Mouse (Mus musculus) CH12.LX (cell line): Measurements from ENCODE around the gene Apba3. TPM values are rescaled to one million over a fixed set of nuclear protein-coding genes. Genes with fewer than 3 reads are reported as not detected.

Source experiments
- DNase-seq: peaks from one replicate; pipeline ENCODE4 v3.0.0-alpha.2; 2013; ENCODE audit errors: extremely low read depth
- H3K27ac ChIP-seq: 2 replicates; pipeline ENCODE4 v1.5.1; 2012; ENCODE audit warnings: low read depth, mild to moderate bottlenecking, control low read depth, moderate library complexity; ENCODE audit not compliant: insufficient read depth
- H3K27me3 ChIP-seq: replicated peaks from 2 replicates; pipeline ENCODE3; 2012; ENCODE audit warnings: inconsistent platforms
- H3K36me3 ChIP-seq, 2 experiments: replicated peaks in 1 of 2; 2 replicates each; pipeline versions ENCODE3 to v1.6.1; 2012; ENCODE audit warnings: inconsistent platforms in 1 of 2, low read length in 1 of 2, mild to moderate bottlenecking in 1 of 2, mixed read lengths in 1 of 2, moderate library complexity in 1 of 2; ENCODE audit not compliant: control insufficient read depth in 1 of 2, insufficient read depth in 1 of 2
- H3K4me1 ChIP-seq, 2 experiments: 2 replicates each; pipeline ENCODE4 v1.6.1; 2012; ENCODE audit warnings: inconsistent platforms in 1 of 2, moderate library complexity in 1 of 2; ENCODE audit not compliant: insufficient read depth in 2 of 2, control insufficient read depth in 1 of 2
- H3K4me2 ChIP-seq: 2 replicates; pipeline ENCODE4 v1.6.1; 2012; ENCODE audit warnings: low read depth, mild to moderate bottlenecking, control low read depth; ENCODE audit not compliant: poor library complexity, insufficient read depth, severe bottlenecking
- H3K4me3 ChIP-seq, 3 experiments: fragments of 150-350 bp in 1 of 3; sonication (generic) in 1 of 3; replicated peaks in 1 of 3; 2 replicates each; pipeline versions ENCODE3 to v1.5.1; 2011 to 2012; ENCODE audit warnings: low read depth in 2 of 3, low read length in 2 of 3, mild to moderate bottlenecking in 2 of 3, moderate library complexity in 2 of 3, control low read depth in 1 of 3, improper control_type of control experiment in 1 of 3, inconsistent platforms in 1 of 3, mixed read lengths in 1 of 3; ENCODE audit not compliant: poor library complexity in 1 of 3
- H3K79me2 ChIP-seq: replicated peaks from 2 replicates; pipeline ENCODE4 v1.6.1; 2012; ENCODE audit warnings: mild to moderate bottlenecking, moderate library complexity; ENCODE audit not compliant: control insufficient read depth, poor library complexity, insufficient read depth, severe bottlenecking; ENCODE audit errors: extremely low read depth
- H3K9ac ChIP-seq: 2 replicates; pipeline ENCODE4 v1.6.1; 2012; ENCODE audit warnings: low read depth, mild to moderate bottlenecking, control low read depth, moderate library complexity; ENCODE audit not compliant: insufficient read depth
- H3K9me3 ChIP-seq: replicated peaks from 2 replicates; pipeline ENCODE3; 2012; ENCODE audit warnings: low read length, inconsistent platforms, mixed read lengths
- BHLHE40 ChIP-seq: IDR thresholded peaks from 2 replicates; pipeline ENCODE4 v1.6.1; 2011; ENCODE audit warnings: mild to moderate bottlenecking, low read depth, low read length, improper control_type of control experiment
- CTCF ChIP-seq, 2 experiments: IDR thresholded peaks in 1 of 2; conservative IDR thresholded peaks in 1 of 2; 2 replicates each; pipeline ENCODE4 v1.5.1; 2011 to 2012; ENCODE audit warnings: low read depth in 2 of 2, low read length in 2 of 2, improper control_type of control experiment in 1 of 2, inconsistent platforms in 1 of 2, mild to moderate bottlenecking in 1 of 2, moderate library complexity in 1 of 2
- ELF1 ChIP-seq: IDR thresholded peaks from 2 replicates; pipeline ENCODE4 v1.6.1; 2014; ENCODE audit warnings: low read depth, mild to moderate bottlenecking, inconsistent platforms, low read length, improper control_type of control experiment
- GABPA ChIP-seq: IDR thresholded peaks from 2 replicates; pipeline ENCODE4 v1.6.1; 2012; ENCODE audit warnings: low read depth, low read length, improper control_type of control experiment, inconsistent platforms; ENCODE audit not compliant: insufficient replicate concordance
- IRF4 ChIP-seq: IDR thresholded peaks from 2 replicates; pipeline ENCODE4 v1.6.1; 2014; ENCODE audit warnings: low read depth, mild to moderate bottlenecking, inconsistent platforms, low read length, improper control_type of control experiment
- JUN ChIP-seq: IDR thresholded peaks from 2 replicates; pipeline ENCODE4 v1.6.1; 2011; ENCODE audit warnings: low read depth, mild to moderate bottlenecking, low read length, improper control_type of control experiment, moderate library complexity; ENCODE audit not compliant: insufficient read depth
- JUND ChIP-seq: conservative IDR thresholded peaks from 2 replicates; pipeline ENCODE4 v1.6.1; 2011; ENCODE audit warnings: low read depth, low read length, improper control_type of control experiment
- KAT2A ChIP-seq: IDR thresholded peaks from 2 replicates; pipeline ENCODE4 v1.6.1; 2012; ENCODE audit warnings: low read length, improper control_type of control experiment, inconsistent platforms; ENCODE audit not compliant: insufficient replicate concordance
- MAX ChIP-seq: IDR thresholded peaks from 2 replicates; pipeline ENCODE4 v1.6.1; 2011; ENCODE audit warnings: low read length, improper control_type of control experiment
- MEF2A ChIP-seq: IDR thresholded peaks from 2 replicates; pipeline ENCODE4 v1.6.1; 2014; ENCODE audit warnings: low read depth, mild to moderate bottlenecking, inconsistent platforms, low read length, improper control_type of control experiment, borderline replicate concordance
- MXI1 ChIP-seq: IDR thresholded peaks from 2 replicates; pipeline ENCODE4 v1.6.1; 2011; ENCODE audit warnings: mild to moderate bottlenecking, low read depth, low read length, improper control_type of control experiment
- NELFE ChIP-seq: IDR thresholded peaks from 2 replicates; pipeline ENCODE4 v1.6.1; 2011; ENCODE audit warnings: low read depth, low read length, improper control_type of control experiment
- POLR2A ChIP-seq: IDR thresholded peaks from 2 replicates; pipeline ENCODE4 v1.6.1; 2011; ENCODE audit warnings: low read depth, mild to moderate bottlenecking, improper control_type of control experiment, low read length
- POLR2AphosphoS2 ChIP-seq: IDR thresholded peaks from 2 replicates; pipeline ENCODE4 v1.6.1; 2011; ENCODE audit warnings: low read depth, low read length, improper control_type of control experiment
- RAD21 ChIP-seq: IDR thresholded peaks from 2 replicates; pipeline ENCODE4 v1.6.1; 2011; ENCODE audit warnings: low read depth, mild to moderate bottlenecking, low read length, improper control_type of control experiment, moderate library complexity
- SMC3 ChIP-seq: IDR thresholded peaks from 2 replicates; pipeline ENCODE4 v1.6.1; 2011; ENCODE audit warnings: low read depth, low read length, improper control_type of control experiment
- UBTF ChIP-seq: IDR thresholded peaks from 2 replicates; pipeline ENCODE4 v1.6.1; 2012; ENCODE audit warnings: low read depth, mild to moderate bottlenecking, inconsistent platforms, low read length, improper control_type of control experiment, moderate library complexity
- ZNF384 ChIP-seq: IDR thresholded peaks from 2 replicates; pipeline ENCODE4 v1.6.1; 2012; ENCODE audit warnings: low read depth, low read length, improper control_type of control experiment, inconsistent platforms
- dilution Hi-C: fragments of 300-500 bp; cut with MboI; formaldehyde crosslinking; loops from 2 replicates; pipeline ENCODE4 v1.14.3; 2020; ENCODE audit warnings: low sequenced_read_pairs; ENCODE audit not compliant: extremely low pct_unique_long_range_greater_than_20kb, extremely low pct_ligation_motif_present
- in situ Hi-C: fragments of 300-500 bp; cut with MboI; formaldehyde crosslinking; loops from 3 replicates; pipeline ENCODE4 v1.14.3; 2019; ENCODE audit warnings: low sequenced_read_pairs, low pct_ligation_motif_present, low pct_unique_long_range_greater_than_20kb, mixed read lengths
- polyA plus RNA-seq: library from polyadenylated mRNA; unstranded; fragments of >175 nt; gene quantifications from 2 replicates; pipeline ENCODE4 v1.2.1, GENCODE M21; 2012; ENCODE audit warnings: low read depth; ENCODE audit not compliant: insufficient read length
- total RNA-seq, 2 experiments: library from RNA; depleted of rRNA; stranded (reverse); fragments of 300-350 nt in 1 of 2; fragments of >200 nt in 1 of 2; gene quantifications; 2 replicates each; pipeline ENCODE4 v1.2.3; 2012 to 2014

Gene Apba3
- total and polyA plus RNA-seq, 3 experiments: 40.2 to 149 (median 47.4) TPM

GRCm38 (mm10) chr10:81313581-81313980 is 46.8 kb downstream of the Apba3 start:
- peaks cover 87 to 100% of the 10 kb centered on the region in 2 experiments for H3K36me3 ChIP-seq
- in situ Hi-C loops: no loop called here
- H3K9me3 ChIP-seq: no peaks in the 10 kb centered on the region
- H3K27ac ChIP-seq: no peak overlapping the region
- DNase-seq: no peak
- H3K4me1 ChIP-seq: peaks cover under 1 to 25% of the 10 kb centered on the region in 2 experiments; a peak in 2 of 4 replicates
- H3K4me2 ChIP-seq: no peak overlapping the region
- dilution Hi-C loops: no loop called here
- no peaks in the 10 kb centered on the region for H3K27me3 ChIP-seq
- no peak overlapping the region for H3K4me3 ChIP-seq
- no peak overlapping the region for H3K9ac ChIP-seq
- H3K79me2 ChIP-seq: no peaks in the 10 kb centered on the region
- TF ChIP-seq GABPA: no peak

- Histone ChIP-seq H3K27me3 (no peaks in the 10 kb centered on the region), H3K4me2 (no peak overlapping the region), H3K9me3 (no peaks in the 10 kb centered on the region), H3K4me1 (peaks cover 6 to 25% of the 10 kb centered on the region in 2 experiments; a peak in 3 of 4 replicates), H3K4me3 (no peak overlapping the region), H3K9ac (no peak overlapping the region), H3K79me2 (no peaks in the 10 kb centered on the region), H3K36me3 (peaks cover 84 to 100% of the 10 kb centered on the region in 2 experiments), H3K27ac (no peak overlapping the region)
- DNase-seq: no peak
- dilution Hi-C loops: no loop called here
- in situ Hi-C loops: no loop called here
- TF ChIP-seq CTCF (conservative IDR thresholded peaks at IDR 0.05 in 1 of 2, IDR thresholded peaks at IDR 0.05 in 1 of 2; ENCODE audit: low read depth in 2 of 2, low read length in 2 of 2): no peak
- no peak for TF ChIP-seq POLR2A
- no peak for TF ChIP-seq RAD21
- no peak for TF ChIP-seq SMC3
- TF ChIP-seq KAT2A: no peak
- TF ChIP-seq ELF1: no peak
- TF ChIP-seq MEF2A: no peak
- TF ChIP-seq JUN: no peak
- TF ChIP-seq BHLHE40: no peak
- no peak for TF ChIP-seq MAX
- no peak for TF ChIP-seq NELFE
- no peak for TF ChIP-seq POLR2AphosphoS2
- TF ChIP-seq UBTF: no peak
- TF ChIP-seq JUND: no peak
- TF ChIP-seq ZNF384: no peak
- TF ChIP-seq IRF4: no peak
- no peak for TF ChIP-seq MXI1
Measured at GRCm38 (mm10) chr10:81314201-81314600, 47.4 kb downstream of the Apba3 start.
